Mouse (Mus musculus) cerebellum, postnatal 4 days (tissue): ENCODE results near the gene Ralgps2.
A peak's percentile ranks its signal among the peaks of the same experiment; 100 is the strongest.

Experiments used
- DNase-seq, 2 experiments: peaks; one replicate each; pipeline ENCODE4 v3.0.0; 2022; ENCODE audit warnings: low spot score in 2 of 2, mixed read lengths in 1 of 2

Gene Ralgps2

GRCm38 (mm10) chr1:156939251-156940141 is at the start of gene Ralgps2:
Gene Ralgps2 (minus strand): TSS chr1:156939626.
- peak; percentile 45 to 65 for DNase-seq

- no peak for DNase-seq
Observed at GRCm38 (mm10) chr1:156987576-156987975, 48.1 kb upstream of the Ralgps2 start.

- no peak for DNase-seq
Observed at GRCm38 (mm10) chr1:156986641-156987345, 47.4 kb upstream of the Ralgps2 start.

GRCm38 (mm10) chr1:156985657-156986640 is 46.5 kb upstream of the Ralgps2 start:
- DNase-seq, result no peak

GRCm38 (mm10) chr1:156983009-156983870 is 43.8 kb upstream of the Ralgps2 start:
- DNase-seq, result no peak

- DNase-seq, result no peak
Observed at GRCm38 (mm10) chr1:156981975-156982374, 42.5 kb upstream of the Ralgps2 start.

GRCm38 (mm10) chr1:156979722-156980121 is 40.3 kb upstream of the Ralgps2 start:
- no peak for DNase-seq

- no peak for DNase-seq
Observed at GRCm38 (mm10) chr1:156978656-156979055, 39.2 kb upstream of the Ralgps2 start.

GRCm38 (mm10) chr1:156973857-156974256 is 34.4 kb upstream of the Ralgps2 start:
- DNase-seq, result no peak

GRCm38 (mm10) chr1:156972391-156972790 is 33.0 kb upstream of the Ralgps2 start:
- no peak for DNase-seq

GRCm38 (mm10) chr1:156971206-156971811 is 31.9 kb upstream of the Ralgps2 start:
- no peak for DNase-seq

GRCm38 (mm10) chr1:156970641-156971040 is 31.2 kb upstream of the Ralgps2 start:
- no peak for DNase-seq

GRCm38 (mm10) chr1:156968107-156968506 is 28.7 kb upstream of the Ralgps2 start:
- DNase-seq, result no peak

- no peak for DNase-seq
Observed at GRCm38 (mm10) chr1:156964586-156964932, 25.1 kb upstream of the Ralgps2 start.

GRCm38 (mm10) chr1:156963871-156964585 is 24.6 kb upstream of the Ralgps2 start:
- DNase-seq, result peak in 1 of 2 experiments; percentile 12

- DNase-seq, result no peak
Observed at GRCm38 (mm10) chr1:156961481-156962265, 22.2 kb upstream of the Ralgps2 start.

- DNase-seq, result no peak
Observed at GRCm38 (mm10) chr1:156959004-156959403, 19.6 kb upstream of the Ralgps2 start.

GRCm38 (mm10) chr1:156957360-156957759 is 17.9 kb upstream of the Ralgps2 start:
- no peak for DNase-seq
